Mouse (Mus musculus): ENCODE data around the gene Tcf7l2.

Tcf7l2 gene

GRCm38 (mm10) chr19:55861746-55862145 is 120.1 kb downstream of the Tcf7l2 start:
- no peak for DNase-seq (ENCODE audit: low spot score)

GRCm38 (mm10) chr19:55862559-55862958 is 120.9 kb downstream of the Tcf7l2 start:
- no peak for DNase-seq (ENCODE audit: low spot score)

- DNase-seq (ENCODE audit: low spot score) = no peak
These were observed 123.4 kb downstream of the Tcf7l2 start for GRCm38 (mm10) chr19:55865049-55865448.

DNA sequence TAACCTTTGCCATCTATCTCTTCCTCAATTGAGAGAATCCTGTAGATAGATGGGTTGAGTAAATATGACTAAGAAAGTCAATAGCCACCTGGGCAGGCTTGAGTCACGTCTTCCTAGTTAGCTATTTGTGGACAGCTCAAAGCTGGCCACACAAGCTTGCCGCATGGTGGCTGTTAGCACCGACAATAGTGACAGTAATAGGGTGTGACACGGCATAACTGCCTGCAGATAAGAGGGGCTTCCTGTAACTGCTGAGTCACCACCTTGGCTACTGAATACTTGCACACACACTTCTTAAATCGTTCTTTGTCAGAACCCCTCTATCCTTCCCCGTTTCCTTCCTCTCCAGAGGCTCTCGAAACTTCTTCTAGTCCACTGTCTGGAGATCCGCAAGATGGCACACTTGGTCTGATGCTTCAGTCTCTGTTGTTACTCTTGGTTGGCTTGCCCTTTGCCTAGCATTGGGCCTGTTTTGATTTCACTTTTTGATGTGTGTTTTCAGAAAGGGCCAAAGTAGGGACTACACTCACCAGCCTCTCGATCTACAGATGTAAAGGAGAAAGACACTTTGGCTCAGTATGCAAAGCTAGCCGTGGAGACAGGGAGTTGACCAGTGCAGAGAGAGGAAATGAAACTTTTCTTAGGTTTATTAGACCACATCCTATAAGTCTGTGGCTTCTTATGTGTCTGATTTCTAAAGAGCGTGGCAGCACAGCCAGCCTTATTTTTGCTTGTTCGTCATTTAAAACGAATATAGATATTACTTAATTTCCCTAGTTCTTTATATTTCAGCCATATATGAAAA is 124.4 kb downstream of the Tcf7l2 start:
- no peak for DNase-seq (ENCODE audit: low spot score)

- DNase-seq (ENCODE audit: low spot score) = no peak
These were observed 125.6 kb downstream of the Tcf7l2 start for GRCm38 (mm10) chr19:55867255-55867654.

GRCm38 (mm10) chr19:55867905-55868304 is 126.3 kb downstream of the Tcf7l2 start:
- no peak for DNase-seq (ENCODE audit: low spot score)

DNA sequence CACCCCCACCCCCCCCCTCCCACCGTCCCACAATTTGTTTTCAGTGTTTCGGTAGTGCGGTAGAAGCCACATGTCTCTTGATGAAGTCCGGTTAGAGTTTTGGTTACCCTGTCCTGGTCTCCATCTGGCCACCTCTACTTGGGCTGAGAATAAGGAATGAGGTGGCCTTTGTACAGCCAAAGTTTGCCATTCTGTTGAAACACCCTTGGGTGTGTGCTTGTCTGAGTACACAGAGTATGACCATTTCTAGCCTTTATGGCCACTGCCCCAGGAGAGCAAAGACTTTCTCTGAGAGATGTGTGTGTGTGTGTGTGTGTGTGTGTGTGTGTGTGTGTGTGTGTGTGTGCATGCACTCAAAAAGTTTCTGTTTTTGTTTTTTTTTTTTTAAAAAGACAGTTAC is 127.0 kb downstream of the Tcf7l2 start:
- no peak for DNase-seq (ENCODE audit: low spot score)

DNA sequence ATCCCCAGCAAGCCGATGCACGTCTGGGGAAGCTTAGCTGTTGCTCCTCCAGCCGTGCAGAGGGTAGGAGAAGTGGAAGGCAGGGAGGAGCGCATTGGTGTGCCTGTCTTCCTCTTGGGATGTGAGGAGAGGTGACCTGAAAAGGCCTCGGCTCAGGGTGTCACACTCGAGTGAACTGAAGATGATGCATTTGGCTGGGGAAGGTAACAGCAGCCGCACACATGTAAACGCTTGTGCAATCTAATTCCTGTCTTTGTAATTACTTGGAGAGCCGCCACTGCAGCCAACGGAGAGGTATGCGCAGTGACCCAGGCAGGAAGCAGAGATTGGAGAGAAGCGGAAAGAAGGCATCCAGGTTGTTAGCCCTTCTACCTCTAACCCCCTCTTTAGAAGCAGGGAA is 129.2 kb downstream of the Tcf7l2 start:
- no peak for DNase-seq (ENCODE audit: low spot score)

- no peak for DNase-seq (ENCODE audit: low spot score)
These were observed 129.9 kb downstream of the Tcf7l2 start for GRCm38 (mm10) chr19:55871496-55871895.

- DNase-seq (ENCODE audit: low spot score) = no peak
These were observed 131.6 kb downstream of the Tcf7l2 start for GRCm38 (mm10) chr19:55873221-55873620.

- no peak for DNase-seq (ENCODE audit: low spot score)
These were observed 134.9 kb downstream of the Tcf7l2 start for GRCm38 (mm10) chr19:55876501-55876900.

DNA sequence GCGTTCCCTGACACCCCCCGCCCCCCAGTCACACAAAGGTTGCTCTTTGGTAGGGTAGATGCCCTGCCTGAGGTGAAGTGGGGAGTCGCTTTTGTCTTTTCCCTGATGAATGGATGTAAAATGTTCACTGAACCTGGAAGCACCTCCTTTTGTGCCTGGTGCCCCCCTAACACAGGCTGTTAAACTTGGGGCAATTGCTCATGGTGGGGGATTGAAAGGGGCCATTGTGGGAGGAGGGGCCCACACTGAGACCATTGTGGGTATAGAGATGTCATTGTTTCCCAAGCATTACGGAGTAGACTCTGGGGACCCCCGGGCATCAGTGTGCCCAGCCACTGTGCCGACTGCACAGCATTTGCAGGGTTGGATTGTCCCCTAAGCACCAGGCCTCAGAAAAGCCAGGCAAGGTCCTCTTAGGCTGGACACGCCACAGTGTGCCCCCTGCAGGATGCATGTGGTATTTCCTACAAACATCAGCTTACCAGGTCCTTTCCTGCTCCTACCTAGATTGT is 135.8 kb downstream of the Tcf7l2 start:
- DNase-seq (ENCODE audit: low spot score) = peak; percentile 46

DNA sequence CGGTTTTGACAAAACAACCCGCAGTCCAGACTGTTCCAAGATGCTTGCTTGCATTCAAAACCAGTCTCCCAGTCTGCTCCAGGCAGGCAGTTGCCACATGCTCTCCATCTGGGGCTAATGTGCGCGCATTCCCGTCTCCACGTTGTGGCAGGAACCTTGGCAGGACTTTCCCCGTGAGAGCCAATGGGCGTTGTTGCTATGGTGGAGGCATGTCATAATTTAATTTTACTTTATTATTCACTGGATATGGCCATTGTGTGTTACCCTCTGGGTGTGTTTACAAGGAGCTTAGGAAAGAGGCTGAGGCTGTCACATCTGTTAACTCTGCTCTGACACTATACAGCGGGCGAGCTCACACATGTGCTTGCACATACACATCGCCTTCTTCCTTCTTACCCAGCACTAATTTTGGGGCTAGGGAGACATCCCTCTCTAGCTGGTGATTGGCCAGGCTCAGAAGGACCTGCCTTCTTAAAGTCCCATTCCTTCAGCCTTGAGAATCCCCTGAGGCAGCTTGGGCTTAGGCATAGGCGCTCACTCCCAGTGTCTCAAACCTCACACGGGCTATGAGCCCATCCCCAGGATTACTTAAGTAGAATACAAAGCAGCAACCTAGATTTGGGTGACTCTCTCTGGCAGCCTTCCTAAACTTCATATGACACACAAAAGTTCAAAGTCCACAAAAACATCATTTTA is 139.2 kb downstream of the Tcf7l2 start:
- no peak for DNase-seq (ENCODE audit: low spot score)

DNA sequence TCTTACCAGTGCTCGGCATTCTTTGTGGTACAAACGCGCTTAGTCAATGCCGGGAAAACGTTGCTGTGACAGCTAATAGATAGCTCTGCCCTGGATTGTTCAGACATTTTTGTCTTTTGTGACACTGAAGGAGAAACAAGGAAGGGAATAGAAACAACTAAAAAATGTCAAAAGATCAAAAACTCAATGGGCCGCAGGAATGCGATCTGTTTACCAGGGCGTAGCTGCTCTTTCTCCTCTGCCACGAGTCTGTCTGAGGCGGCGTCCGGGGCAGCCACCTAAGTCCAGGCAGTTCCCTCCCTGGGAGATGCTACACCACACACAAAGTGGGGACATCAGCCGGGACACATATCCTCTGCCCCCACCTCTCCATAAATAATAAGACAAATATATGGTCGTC is 144.9 kb downstream of the Tcf7l2 start:
- DNase-seq (ENCODE audit: low spot score) = no peak

DNA sequence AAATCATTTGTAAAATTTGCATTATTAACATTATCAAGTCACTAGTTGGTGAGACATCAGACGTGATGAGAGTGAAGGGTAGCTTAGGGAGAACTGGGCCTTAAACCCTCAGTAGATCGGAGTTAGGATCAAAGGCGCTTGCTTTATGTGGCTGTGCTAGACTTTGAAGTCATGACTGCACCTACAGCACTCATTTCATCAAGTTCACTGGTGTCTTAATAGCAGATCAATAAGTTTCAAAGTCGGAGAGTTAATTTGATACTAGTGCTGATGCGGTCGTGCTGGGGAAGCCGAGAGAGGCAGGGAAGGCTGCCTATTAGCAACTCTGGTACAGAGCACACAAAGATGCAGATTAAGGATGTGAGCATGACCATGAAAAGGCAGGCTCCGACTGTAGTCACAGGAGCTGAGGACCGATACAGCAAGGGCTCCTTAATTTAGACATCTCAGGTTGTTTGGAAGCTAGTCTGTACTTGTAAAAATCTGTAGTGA is 150.1 kb downstream of the Tcf7l2 start:
- no peak for DNase-seq (ENCODE audit: low spot score)

- DNase-seq (ENCODE audit: low spot score) = no peak
These were observed 151.9 kb downstream of the Tcf7l2 start for GRCm38 (mm10) chr19:55893557-55893956.

- DNase-seq (ENCODE audit: low spot score) = no peak
These were observed 152.8 kb downstream of the Tcf7l2 start for GRCm38 (mm10) chr19:55894396-55894795.

- peak; percentile 54 for DNase-seq (ENCODE audit: low spot score)
These were observed 153.7 kb downstream of the Tcf7l2 start for GRCm38 (mm10) chr19:55895317-55895716.

DNA sequence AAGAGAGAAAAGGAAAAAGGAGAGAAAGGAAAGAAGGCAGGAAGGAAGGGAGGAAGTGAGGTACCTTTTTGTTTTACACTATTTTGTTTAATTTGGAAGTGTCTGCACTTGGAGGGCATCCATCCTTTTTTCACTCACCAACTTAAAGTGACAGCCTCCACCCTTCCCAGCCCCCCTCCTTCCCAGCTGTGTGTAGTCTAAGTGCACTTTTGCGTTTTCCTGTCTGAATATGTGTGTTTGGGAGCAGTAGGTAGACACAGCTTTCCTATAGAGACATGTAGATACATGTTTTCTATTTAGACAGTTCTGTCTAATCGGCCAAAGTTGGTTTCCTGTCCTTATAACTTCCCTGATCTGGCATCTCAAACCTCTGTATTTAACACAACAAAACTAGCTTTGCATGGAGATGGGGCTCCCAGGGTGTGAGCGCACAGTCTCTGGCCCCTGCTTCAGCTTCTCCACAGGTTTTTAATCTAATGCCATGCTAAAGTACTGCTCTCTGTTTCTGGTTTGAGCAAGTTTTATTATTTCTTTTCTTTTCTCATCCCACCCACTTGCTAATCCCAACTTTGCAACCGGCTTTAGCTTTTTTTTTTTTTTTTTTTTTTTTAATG is 154.3 kb downstream of the Tcf7l2 start:
- no peak for DNase-seq (ENCODE audit: low spot score)

DNA sequence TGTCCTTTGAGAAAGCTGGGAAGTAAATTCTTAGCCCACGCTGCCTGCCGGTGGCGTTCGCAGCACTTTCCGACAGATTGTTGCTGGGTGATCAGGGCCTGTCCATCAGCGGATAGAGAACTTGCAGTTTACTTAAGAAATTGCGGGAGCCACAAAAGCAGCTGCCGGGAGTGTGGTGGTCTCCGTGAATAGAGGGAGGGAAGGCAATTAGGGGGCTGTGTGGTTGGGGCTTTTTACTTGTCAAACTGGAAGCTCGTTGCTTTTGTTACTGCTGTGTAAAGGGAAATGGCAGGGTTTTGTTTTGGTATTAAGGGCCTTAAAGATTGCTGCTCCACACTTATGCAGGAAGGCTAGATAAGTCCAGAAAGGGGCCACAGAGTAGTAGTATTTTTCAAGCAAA is 155.0 kb downstream of the Tcf7l2 start:
- no peak for DNase-seq (ENCODE audit: low spot score)

- DNase-seq (ENCODE audit: low spot score) = no peak
These were observed 161.2 kb downstream of the Tcf7l2 start for GRCm38 (mm10) chr19:55902573-55903385.

DNA sequence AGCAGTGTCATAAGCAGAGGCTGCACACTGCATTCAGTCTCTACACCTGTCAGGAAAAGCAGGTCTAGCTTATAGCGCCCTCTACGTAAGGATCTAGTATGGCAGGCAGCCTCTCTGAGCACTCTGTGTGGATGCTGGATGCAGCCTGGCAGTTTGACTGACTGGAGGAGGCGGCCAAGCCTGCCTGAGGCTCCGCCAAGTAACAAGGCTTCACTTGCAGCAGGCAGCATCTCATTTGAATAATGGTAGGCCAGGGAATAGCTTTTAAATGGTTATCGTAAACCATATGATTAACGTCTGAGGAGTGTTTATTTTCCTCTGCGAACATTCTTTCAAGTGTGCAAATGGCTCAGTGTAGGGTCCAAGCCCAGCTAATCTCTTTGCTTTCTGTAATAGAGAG is 167.4 kb downstream of the Tcf7l2 start:
- no peak for DNase-seq (ENCODE audit: low spot score)

Measured in ovary, postnatal 14 days (tissue).